Mouse (Mus musculus) thymus, adult 2 months (tissue): ENCODE results near the gene Foxo4. TPM values are rescaled to one million over a fixed set of nuclear protein-coding genes. Genes with fewer than 3 reads are reported as not detected.

ENCODE experiments used
- DNase-seq: peaks from one replicate; pipeline ENCODE4 v3.0.0; 2021
- H3K27ac ChIP-seq: fragments of 200-500 bp; 2 replicates; pipeline ENCODE4 v1.5.1; 2012; ENCODE audit warnings: low read length, control low read depth; ENCODE audit not compliant: control insufficient read depth, insufficient read depth
- H3K27me3 ChIP-seq: fragments of 200-500 bp; 2 replicates; pipeline ENCODE4 v1.6.1; 2012; ENCODE audit warnings: mild to moderate bottlenecking, low read length, moderate library complexity, mixed read lengths; ENCODE audit not compliant: control insufficient read depth, insufficient read depth
- H3K36me3 ChIP-seq: fragments of 200-500 bp; 2 replicates; pipeline ENCODE4 v1.6.1; 2012; ENCODE audit warnings: mild to moderate bottlenecking, low read length, moderate library complexity; ENCODE audit not compliant: control insufficient read depth, insufficient read depth
- H3K4me1 ChIP-seq: fragments of 200-500 bp; replicated peaks from 2 replicates; pipeline ENCODE4 v1.6.1; 2012; ENCODE audit warnings: low read length; ENCODE audit not compliant: control insufficient read depth, insufficient read depth
- H3K4me3 ChIP-seq: fragments of 200-500 bp; 2 replicates; pipeline ENCODE4 v1.5.1; 2012; ENCODE audit warnings: mild to moderate bottlenecking, low read length, control low read depth, moderate library complexity; ENCODE audit not compliant: control insufficient read depth, insufficient read depth
- CTCF ChIP-seq: fragments of 200-500 bp; IDR thresholded peaks from 2 replicates; pipeline ENCODE4 v1.5.1; 2012; ENCODE audit warnings: mild to moderate bottlenecking, control low read depth, low read length, moderate library complexity, borderline replicate concordance; ENCODE audit not compliant: control insufficient read depth, poor library complexity, insufficient read depth; ENCODE audit errors: extremely low read depth
- POLR2A ChIP-seq: fragments of 200-500 bp; IDR thresholded peaks from 2 replicates; pipeline ENCODE4 v1.6.1; 2012; ENCODE audit warnings: mild to moderate bottlenecking, low read length, control low read depth, moderate library complexity; ENCODE audit not compliant: control insufficient read depth, poor library complexity, insufficient read depth; ENCODE audit errors: extremely low read depth
- WGBS: fragments of 180-500 bp; shearing (Covaris S2); methylation state at CpG from one replicate; pipeline ENCODE4 v1.1.7; 2018; 5-methylcytosine and 5-hydroxymethylcytosine counted together
- polyA plus RNA-seq: library from polyadenylated mRNA; depleted of rRNA; stranded (reverse); fragments of >200 nt; gene quantifications from 2 replicates; pipeline ENCODE4 v1.2.3, GENCODE M21; 2012; rRNA removed

Foxo4 gene
- polyA plus RNA-seq, 1 experiment = 69.2 TPM

GRCm38 (mm10) chrX:101309299-101309698 lies 55.0 kb downstream of the Foxo4 start:
- no peak overlapping the region for H3K4me3 ChIP-seq

More at GRCm38 (mm10) chrX:101309299-101309698, 55.0 kb downstream of the Foxo4 start:
- H3K36me3 ChIP-seq = no peaks in the 10 kb centered on the region
- no peaks in the 10 kb centered on the region for H3K4me1 ChIP-seq
- TF ChIP-seq POLR2A (no peak), CTCF (no peak)
- no peaks in the 10 kb centered on the region for H3K27me3 ChIP-seq
- DNase-seq = no peak
- WGBS = 99% methylated on average over 5 of the region's 5 CpGs
- no peak overlapping the region for H3K27ac ChIP-seq

Other genes starting within 250 kb of the Foxo4 start
- gene Tex11, start 194.9 kb upstream of the Foxo4 start, polyA plus RNA-seq = 0.05 TPM in 1 of 2 replicates, not detected in the other
- 1.8 and 2.4 TPM in 2 replicates for gene Slc7a3, start 168.5 kb upstream of the Foxo4 start, polyA plus RNA-seq
- 15.7 and 17.1 TPM in 2 replicates for gene Snx12, start 32.0 kb upstream of the Foxo4 start, polyA plus RNA-seq
- 1.3 and 2.0 TPM in 2 replicates for gene Gm614, start 9.5 kb downstream of the Foxo4 start, polyA plus RNA-seq
- 364 and 430 TPM in 2 replicates for gene Il2rg, start 13.7 kb downstream of the Foxo4 start, polyA plus RNA-seq
- not detected in 2 replicates for gene Gm20489, start 14.5 kb downstream of the Foxo4 start, polyA plus RNA-seq
- gene Med12, start 19.5 kb downstream of the Foxo4 start, polyA plus RNA-seq = 363 and 395 TPM in 2 replicates
- gene Nlgn3, start 44.6 kb downstream of the Foxo4 start, polyA plus RNA-seq = 0.20 and 0.40 TPM in 2 replicates
- 0.20 and 2.5 TPM in 2 replicates for gene Gjb1, start 121.8 kb downstream of the Foxo4 start, polyA plus RNA-seq
- gene Zmym3, start 166.3 kb downstream of the Foxo4 start, polyA plus RNA-seq = 51.2 and 54.5 TPM in 2 replicates
- gene Nono, start 174.8 kb downstream of the Foxo4 start, polyA plus RNA-seq = 255 and 269 TPM in 2 replicates
- 0.87 and 8.2 TPM in 2 replicates for gene Itgb1bp2, start 194.6 kb downstream of the Foxo4 start, polyA plus RNA-seq